Mouse (Mus musculus): ENCODE results near the gene Psenen. TPM values are rescaled to one million over a fixed set of nuclear protein-coding genes. Genes with fewer than 3 reads are reported as not detected.

Psenen gene
- total RNA-seq, 1 experiment: 65.3 TPM

DNA sequence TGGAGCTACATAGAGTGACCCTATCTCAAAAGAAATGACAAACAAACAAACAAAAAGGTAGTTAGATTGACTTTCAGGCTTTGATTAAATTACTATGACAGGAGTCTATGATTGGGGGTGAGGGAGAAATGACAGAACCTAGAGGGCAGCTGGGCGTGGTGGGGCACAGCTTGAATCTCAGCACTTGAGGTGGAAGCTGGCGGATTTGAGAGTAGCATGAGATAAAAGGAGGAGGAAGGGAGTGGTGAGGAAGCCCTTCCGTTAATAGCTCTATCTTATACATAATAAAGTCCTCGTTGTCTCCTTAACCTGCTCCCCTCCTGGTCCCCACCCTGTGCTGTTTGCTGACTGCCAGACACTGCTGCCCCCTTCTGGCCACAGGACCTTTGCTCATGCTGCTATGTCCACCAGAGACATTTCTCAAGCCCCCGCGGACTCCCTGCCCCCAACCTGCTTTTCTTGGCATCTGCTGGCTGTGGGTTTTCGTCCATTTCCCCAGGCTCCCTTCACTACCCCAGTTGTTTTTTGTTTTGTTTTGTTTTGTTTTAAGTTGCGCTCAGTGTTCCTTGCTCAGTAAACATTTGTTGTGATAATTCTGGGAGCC is 44.4 kb upstream of the Psenen start:
- in situ Hi-C loops (cut with MboI; ENCODE audit: low sequenced_read_pairs in 2 of 2, unreplicated experiment in 2 of 2): no loop called here
- Histone ChIP-seq H3K9me3 (ENCODE audit: control insufficient read depth, insufficient read depth, low read depth, low read length) (no peaks in the 10 kb centered on the region), H3K9ac (ENCODE audit: insufficient read depth, low read depth, low read length, poor library complexity, severe bottlenecking) (no peak overlapping the region), H3K36me3 (ENCODE audit: control insufficient read depth, insufficient read depth, low read length, poor library complexity, severe bottlenecking) (no peaks in the 10 kb centered on the region), H3K27ac (ENCODE audit: insufficient read depth, low read depth, low read length, poor library complexity, severe bottlenecking) (no peak overlapping the region; the same call in 1 of the 2 replicates), H3K4me1 (ENCODE audit: control insufficient read depth in 2 of 2, insufficient read depth in 2 of 2, low read length in 2 of 2, poor library complexity in 1 of 2) (peaks cover 2 to 31% of the 10 kb centered on the region in 2 experiments), H3K4me3 (ENCODE audit: insufficient read depth in 1 of 2, low read depth in 1 of 2, low read length in 2 of 2, poor library complexity in 1 of 2, severe bottlenecking in 1 of 2) (no peak overlapping the region)
- peak; percentile 94 for DNase-seq (ENCODE audit: low read depth, low spot score)
- TF ChIP-seq ZC3H11A (IDR thresholded peaks at IDR 0.05; ENCODE audit: borderline replicate concordance, low read depth, low read length): peak; percentile 72; the same call in 1 of the 2 replicates
- TF ChIP-seq CHD2 (IDR thresholded peaks at IDR 0.05; ENCODE audit: low read depth, low read length): no peak
- TF ChIP-seq ZNF384 (IDR thresholded peaks at IDR 0.05; ENCODE audit: low read depth, low read length): no peak

- no peak for DNase-seq (ENCODE audit: low read depth, low spot score)
- TF ChIP-seq ZC3H11A (IDR thresholded peaks at IDR 0.05; ENCODE audit: borderline replicate concordance, low read depth, low read length) (no peak), CHD2 (IDR thresholded peaks at IDR 0.05; ENCODE audit: low read depth, low read length) (no peak), MAFK (IDR thresholded peaks at IDR 0.05; ENCODE audit: insufficient read depth, low read depth, low read length) (no peak), ZNF384 (IDR thresholded peaks at IDR 0.05; ENCODE audit: low read depth, low read length) (no peak), HCFC1 (IDR thresholded peaks at IDR 0.05; ENCODE audit: borderline replicate concordance, insufficient read depth, low read length) (no peak)
- Histone ChIP-seq H3K4me1 (ENCODE audit: control insufficient read depth in 2 of 2, insufficient read depth in 2 of 2, low read length in 2 of 2, poor library complexity in 1 of 2) (peaks cover 8 to 36% of the 10 kb centered on the region in 2 experiments), H3K9me3 (ENCODE audit: control insufficient read depth, insufficient read depth, low read depth, low read length) (no peaks in the 10 kb centered on the region), H3K9ac (ENCODE audit: insufficient read depth, low read depth, low read length, poor library complexity, severe bottlenecking) (no peak overlapping the region; the same call in 1 of the 2 replicates), H3K36me3 (ENCODE audit: control insufficient read depth, insufficient read depth, low read length, poor library complexity, severe bottlenecking) (no peaks in the 10 kb centered on the region), H3K4me3 (ENCODE audit: insufficient read depth in 1 of 2, low read depth in 1 of 2, low read length in 2 of 2, poor library complexity in 1 of 2, severe bottlenecking in 1 of 2) (no peak overlapping the region), H3K27ac (ENCODE audit: insufficient read depth, low read depth, low read length, poor library complexity, severe bottlenecking) (no peak overlapping the region)
- in situ Hi-C loops (cut with MboI; ENCODE audit: low sequenced_read_pairs in 2 of 2, unreplicated experiment in 2 of 2): no loop called here
Measured at GRCm38 (mm10) chr7:30604944-30605343, 41.5 kb upstream of the Psenen start.

- Histone ChIP-seq H3K9me3 (ENCODE audit: control insufficient read depth, insufficient read depth, low read depth, low read length) (no peaks in the 10 kb centered on the region), H3K4me3 (ENCODE audit: insufficient read depth in 1 of 2, low read depth in 1 of 2, low read length in 2 of 2, poor library complexity in 1 of 2, severe bottlenecking in 1 of 2) (no peak overlapping the region), H3K4me1 (ENCODE audit: control insufficient read depth in 2 of 2, insufficient read depth in 2 of 2, low read length in 2 of 2, poor library complexity in 1 of 2) (peaks cover 8 to 35% of the 10 kb centered on the region in 2 experiments), H3K27ac (ENCODE audit: insufficient read depth, low read depth, low read length, poor library complexity, severe bottlenecking) (no peak overlapping the region; the same call in 1 of the 2 replicates), H3K36me3 (ENCODE audit: control insufficient read depth, insufficient read depth, low read length, poor library complexity, severe bottlenecking) (no peaks in the 10 kb centered on the region), H3K9ac (ENCODE audit: insufficient read depth, low read depth, low read length, poor library complexity, severe bottlenecking) (no peak overlapping the region; the same call in 1 of the 2 replicates)
- DNase-seq (ENCODE audit: low read depth, low spot score): no peak
- in situ Hi-C loops (cut with MboI; ENCODE audit: low sequenced_read_pairs in 2 of 2, unreplicated experiment in 2 of 2): no loop called here
- no peak for TF ChIP-seq ZC3H11A (IDR thresholded peaks at IDR 0.05; ENCODE audit: borderline replicate concordance, low read depth, low read length)
- no peak for TF ChIP-seq ZNF384 (IDR thresholded peaks at IDR 0.05; ENCODE audit: low read depth, low read length)
- no peak for TF ChIP-seq MAFK (IDR thresholded peaks at IDR 0.05; ENCODE audit: insufficient read depth, low read depth, low read length)
Measured at GRCm38 (mm10) chr7:30604424-30604823, 41.0 kb upstream of the Psenen start.

GRCm38 (mm10) chr7:30602583-30602982 is 39.2 kb upstream of the Psenen start:
- in situ Hi-C loops (cut with MboI; ENCODE audit: low sequenced_read_pairs in 2 of 2, unreplicated experiment in 2 of 2): no loop called here
- H3K4me3 ChIP-seq (ENCODE audit: insufficient read depth in 1 of 2, low read depth in 1 of 2, low read length in 2 of 2, poor library complexity in 1 of 2, severe bottlenecking in 1 of 2): no peak overlapping the region
- TF ChIP-seq ZNF384 (IDR thresholded peaks at IDR 0.05; ENCODE audit: low read depth, low read length) (no peak), HCFC1 (IDR thresholded peaks at IDR 0.05; ENCODE audit: borderline replicate concordance, insufficient read depth, low read length) (0 out of 2 replicates have a peak, but pooled peaks have one; percentile 27), CHD2 (IDR thresholded peaks at IDR 0.05; ENCODE audit: low read depth, low read length) (0 out of 2 replicates have a peak, but pooled peaks have one; percentile 29)

DNA sequence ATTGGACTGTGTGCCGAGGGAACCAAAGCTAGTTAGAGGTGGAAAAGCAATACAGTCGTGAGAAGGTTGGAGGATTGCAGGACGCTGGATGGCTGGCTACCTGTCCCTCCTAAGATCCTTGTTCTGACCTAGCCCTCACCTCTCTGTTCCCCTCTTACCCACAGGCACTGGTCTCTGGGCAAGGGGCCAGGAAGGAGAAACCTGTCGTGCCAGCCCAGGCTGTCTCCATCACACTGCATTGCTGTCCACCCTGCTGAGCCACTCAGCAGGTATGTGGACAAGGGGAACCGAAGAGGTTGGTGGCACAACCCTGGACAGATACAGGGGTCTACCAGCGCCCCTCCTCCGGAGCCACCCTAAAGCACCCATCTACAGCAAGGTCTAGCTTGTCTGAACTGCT is 37.2 kb upstream of the Psenen start:
- H3K36me3 ChIP-seq (ENCODE audit: control insufficient read depth, insufficient read depth, low read length, poor library complexity, severe bottlenecking): no peaks in the 10 kb centered on the region
- peak overlapping the region; percentile 33; the same call in 1 of the 2 replicates for H3K9ac ChIP-seq (ENCODE audit: insufficient read depth, low read depth, low read length, poor library complexity, severe bottlenecking)
- no peak for TF ChIP-seq CHD2 (IDR thresholded peaks at IDR 0.05; ENCODE audit: low read depth, low read length)
- TF ChIP-seq MAFK (IDR thresholded peaks at IDR 0.05; ENCODE audit: insufficient read depth, low read depth, low read length): no peak
- TF ChIP-seq HCFC1 (IDR thresholded peaks at IDR 0.05; ENCODE audit: borderline replicate concordance, insufficient read depth, low read length): no peak
- no peak for TF ChIP-seq ZNF384 (IDR thresholded peaks at IDR 0.05; ENCODE audit: low read depth, low read length)
- no peak for TF ChIP-seq ZC3H11A (IDR thresholded peaks at IDR 0.05; ENCODE audit: borderline replicate concordance, low read depth, low read length)
- DNase-seq (ENCODE audit: low read depth, low spot score): no peak
- 0 out of 4 replicates have a peak overlapping the region, but pooled peaks of 1 of the 2 experiments have one; percentile 43 for H3K4me3 ChIP-seq (ENCODE audit: insufficient read depth in 1 of 2, low read depth in 1 of 2, low read length in 2 of 2, poor library complexity in 1 of 2, severe bottlenecking in 1 of 2)
- no peaks in the 10 kb centered on the region for H3K9me3 ChIP-seq (ENCODE audit: control insufficient read depth, insufficient read depth, low read depth, low read length)
- H3K4me1 ChIP-seq (ENCODE audit: control insufficient read depth in 2 of 2, insufficient read depth in 2 of 2, low read length in 2 of 2, poor library complexity in 1 of 2): peaks cover 8 to 22% of the 10 kb centered on the region in 2 experiments
- in situ Hi-C loops (cut with MboI; ENCODE audit: low sequenced_read_pairs in 2 of 2, unreplicated experiment in 2 of 2): no loop called here
- peak overlapping the region; percentile 54 for H3K27ac ChIP-seq (ENCODE audit: insufficient read depth, low read depth, low read length, poor library complexity, severe bottlenecking)

More at GRCm38 (mm10) chr7:30602583-30602982, 39.2 kb upstream of the Psenen start:
- Histone ChIP-seq H3K9me3 (ENCODE audit: control insufficient read depth, insufficient read depth, low read depth, low read length) (no peaks in the 10 kb centered on the region), H3K9ac (ENCODE audit: insufficient read depth, low read depth, low read length, poor library complexity, severe bottlenecking) (no peak overlapping the region), H3K4me1 (ENCODE audit: control insufficient read depth in 2 of 2, insufficient read depth in 2 of 2, low read length in 2 of 2, poor library complexity in 1 of 2) (peaks cover 8 to 27% of the 10 kb centered on the region in 2 experiments), H3K36me3 (ENCODE audit: control insufficient read depth, insufficient read depth, low read length, poor library complexity, severe bottlenecking) (no peaks in the 10 kb centered on the region), H3K27ac (ENCODE audit: insufficient read depth, low read depth, low read length, poor library complexity, severe bottlenecking) (peak overlapping the region; percentile 76)
- DNase-seq (ENCODE audit: low read depth, low spot score): peak; percentile 72

Measured in ES-E14 (cell line).